Mouse (Mus musculus): ENCODE results near the gene Wdr62.
A peak's percentile ranks its signal among the peaks of the same experiment; 100 is the strongest.

Wdr62 gene

GRCm38 (mm10) chr7:30306083-30306779, 26.0 kb upstream of the Wdr62 start:
- DNase-seq (ENCODE audit: low read depth, low spot score) = peak; percentile 73

GRCm38 (mm10) chr7:30300914-30301313, 20.7 kb upstream of the Wdr62 start:
- DNase-seq (ENCODE audit: low read depth, low spot score) = peak; percentile 69

GRCm38 (mm10) chr7:30297266-30297665, 17.0 kb upstream of the Wdr62 start:
- DNase-seq (ENCODE audit: low read depth, low spot score) = peak; percentile 78

GRCm38 (mm10) chr7:30296816-30297215, 16.6 kb upstream of the Wdr62 start:
- DNase-seq (ENCODE audit: low read depth, low spot score) = no peak

- DNase-seq (ENCODE audit: low read depth, low spot score) = peak; percentile 74
These were observed 14.9 kb upstream of the Wdr62 start for GRCm38 (mm10) chr7:30295103-30295502.

- no peak for DNase-seq (ENCODE audit: low read depth, low spot score)
These were observed 14.1 kb upstream of the Wdr62 start for GRCm38 (mm10) chr7:30294296-30294695.

GRCm38 (mm10) chr7:30293795-30294194, 13.6 kb upstream of the Wdr62 start:
- no peak for DNase-seq (ENCODE audit: low read depth, low spot score)

- peak; percentile 76 for DNase-seq (ENCODE audit: low read depth, low spot score)
These were observed 11.3 kb upstream of the Wdr62 start, which contains the start of gene Clip3 for GRCm38 (mm10) chr7:30291215-30292131. Clip3 (plus strand) TSS chr7:30291728.

- DNase-seq (ENCODE audit: low read depth, low spot score) = no peak
These were observed 9.6 kb upstream of the Wdr62 start for GRCm38 (mm10) chr7:30289714-30290399.

- DNase-seq (ENCODE audit: low read depth, low spot score) = no peak
These were observed 9.0 kb upstream of the Wdr62 start for GRCm38 (mm10) chr7:30289071-30289713.

GRCm38 (mm10) chr7:30288046-30288445, 7.8 kb upstream of the Wdr62 start:
- DNase-seq (ENCODE audit: low read depth, low spot score) = no peak

- peak; percentile 72 for DNase-seq (ENCODE audit: low read depth, low spot score)
These were observed 6.6 kb upstream of the Wdr62 start for GRCm38 (mm10) chr7:30286701-30287410.

GRCm38 (mm10) chr7:30282740-30283139, 2.5 kb upstream of the Wdr62 start:
- DNase-seq (ENCODE audit: low read depth, low spot score) = no peak

- no peak for DNase-seq (ENCODE audit: low read depth, low spot score)
These were observed 1.3 kb upstream of the Wdr62 start for GRCm38 (mm10) chr7:30281522-30281921.

GRCm38 (mm10) chr7:30280670-30281138, 485 bp upstream of the Wdr62 start:
- DNase-seq (ENCODE audit: low read depth, low spot score) = peak; percentile 95

GRCm38 (mm10) chr7:30279536-30279935, 683 bp downstream of the Wdr62 start:
- peak; percentile 87 for DNase-seq (ENCODE audit: low read depth, low spot score)

- no peak for DNase-seq (ENCODE audit: low read depth, low spot score)
These were observed 1.3 kb downstream of the Wdr62 start for GRCm38 (mm10) chr7:30278911-30279310.

- DNase-seq (ENCODE audit: low read depth, low spot score) = no peak
These were observed 5.8 kb downstream of the Wdr62 start for GRCm38 (mm10) chr7:30274383-30274782.

- no peak for DNase-seq (ENCODE audit: low read depth, low spot score)
These were observed 10.6 kb downstream of the Wdr62 start for GRCm38 (mm10) chr7:30269641-30270040.

GRCm38 (mm10) chr7:30266780-30267179, 13.4 kb downstream of the Wdr62 start:
- peak; percentile 95 for DNase-seq (ENCODE audit: low read depth, low spot score)

GRCm38 (mm10) chr7:30265935-30266334, 14.3 kb downstream of the Wdr62 start:
- DNase-seq (ENCODE audit: low read depth, low spot score) = peak; percentile 99

All from R1 (cell line).